Mouse (Mus musculus) ES-CJ7 (cell line): Measurements from ENCODE around the gene Tlx2.

ENCODE experiments used
- DNase-seq: peaks from one replicate; pipeline ENCODE4 v3.0.0; 2011; ENCODE audit warnings: low read depth, low spot score

The Tlx2 gene

GRCm38 (mm10) chr6:83023786-83024185 is 46.3 kb downstream of the Tlx2 start:
- no peak for DNase-seq

- no peak for DNase-seq
Observed at GRCm38 (mm10) chr6:83023008-83023407, 47.1 kb downstream of the Tlx2 start.

- no peak for DNase-seq
Observed at GRCm38 (mm10) chr6:83020836-83021593, 49.1 kb downstream of the Tlx2 start.

- DNase-seq, result no peak
Observed at GRCm38 (mm10) chr6:83020121-83020520, 50.0 kb downstream of the Tlx2 start.

- DNase-seq, result no peak
Observed at GRCm38 (mm10) chr6:83019044-83019443, 51.0 kb downstream of the Tlx2 start.
